Mouse (Mus musculus) neural tube, embryonic 15.5 days (tissue): ENCODE measurements around the gene Slc15a5. TPM values are rescaled to one million over a fixed set of nuclear protein-coding genes. Genes with fewer than 3 reads are reported as not detected.

Experiments used
- ATAC-seq: fragments of 200-750 bp; cut with Nextera tagmentation; 2 replicates; pipeline ENCODE4 v1.8.0; 2017; ENCODE audit warnings: mild to moderate bottlenecking, moderate TSS enrichment, moderate library complexity; ENCODE audit not compliant: low FRiP score
- H3K27ac ChIP-seq: fragments of 300-500 bp; sonication (generic); replicated peaks from 2 replicates; pipeline ENCODE4 v1.5.1; 2015; ENCODE audit warnings: mild to moderate bottlenecking, inconsistent platforms
- H3K27me3 ChIP-seq: fragments of 300-500 bp; sonication (generic); replicated peaks from 2 replicates; pipeline ENCODE4 v1.6.1; 2015; ENCODE audit warnings: inconsistent platforms
- H3K36me3 ChIP-seq: fragments of 300-500 bp; sonication (generic); 2 replicates; pipeline ENCODE4 v1.6.1; 2015; ENCODE audit warnings: inconsistent platforms
- H3K4me1 ChIP-seq: fragments of 300-500 bp; sonication (generic); 2 replicates; pipeline ENCODE4 v1.6.1; 2015; ENCODE audit warnings: inconsistent platforms
- H3K4me2 ChIP-seq: fragments of 300-500 bp; sonication (generic); 2 replicates; pipeline ENCODE4 v1.6.1; 2015; ENCODE audit warnings: inconsistent platforms, mild to moderate bottlenecking, moderate library complexity
- H3K4me3 ChIP-seq: fragments of 300-500 bp; sonication (generic); replicated peaks from 2 replicates; pipeline ENCODE4 v1.5.1; 2015; ENCODE audit warnings: mild to moderate bottlenecking, inconsistent platforms
- H3K9ac ChIP-seq: fragments of 300-500 bp; sonication (generic); replicated peaks from 2 replicates; pipeline ENCODE4 v1.6.1; 2015; ENCODE audit warnings: mild to moderate bottlenecking, inconsistent platforms
- H3K9me3 ChIP-seq: fragments of 300-500 bp; sonication (generic); replicated peaks from 2 replicates; pipeline ENCODE4 v1.6.1; 2016; ENCODE audit warnings: inconsistent platforms
- WGBS: fragments of 180-500 bp; shearing (Covaris S2); methylation state at CpG from one replicate; pipeline ENCODE4 v1.1.7; 2015; ENCODE audit warnings: mixed read lengths; 5-methylcytosine and 5-hydroxymethylcytosine counted together
- polyA plus RNA-seq: library from polyadenylated mRNA; unstranded; fragments of >200 nt; fragmentation: Nextera tagmentation; extraction: Ambion mirVana; gene quantifications from 2 replicates; pipeline ENCODE4 v1.2.1, GENCODE M21; 2015

Slc15a5 gene
- polyA plus RNA-seq, 1 experiment from 2014 or later = 0.15 TPM

DNA sequence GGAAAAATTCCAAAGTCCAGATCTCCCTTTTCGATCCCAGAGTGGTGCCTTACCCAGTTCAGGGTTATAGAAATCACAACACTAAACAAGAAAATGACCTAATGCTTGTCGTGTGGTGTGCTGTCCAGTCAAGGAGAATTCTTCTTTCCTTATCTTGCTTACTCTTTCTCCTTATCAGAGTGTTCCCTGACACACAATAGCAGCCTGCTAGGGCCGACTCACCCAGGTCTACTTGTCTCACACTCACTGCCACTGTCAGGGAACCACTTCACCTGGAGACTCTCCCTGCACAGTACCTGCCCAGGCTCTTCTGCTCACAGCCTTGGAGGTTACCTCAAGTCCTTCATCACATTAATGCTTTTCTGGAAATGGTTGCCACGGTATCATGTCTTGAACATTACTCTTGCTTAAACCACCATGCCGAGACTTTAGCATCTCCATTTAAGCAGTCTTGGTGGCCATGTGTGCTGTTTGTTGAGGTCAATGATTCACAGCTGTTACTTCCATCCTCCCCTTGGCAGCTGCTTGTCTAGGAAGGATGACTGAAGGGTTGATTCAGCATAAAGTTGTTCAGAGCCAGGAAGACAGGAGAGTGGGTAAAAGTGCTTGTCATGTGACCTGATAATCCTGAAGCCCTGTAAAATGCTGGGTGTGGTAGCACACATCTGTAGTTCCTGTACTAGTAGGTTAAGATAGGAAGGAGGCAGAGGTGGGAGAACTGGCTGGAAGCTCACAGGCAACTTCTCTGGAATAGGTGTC, 1.9 kb downstream of the Slc15a5 start:
- 87% methylated on average over 5 of the region's 5 CpGs for WGBS
- Histone ChIP-seq H3K4me3 (no peak overlapping the region), H3K27me3 (no peaks in the 10 kb centered on the region), H3K4me2 (no peak overlapping the region), H3K9ac (no peak overlapping the region), H3K4me1 (no peaks in the 10 kb centered on the region), H3K9me3 (no peaks in the 10 kb centered on the region), H3K36me3 (no peaks in the 10 kb centered on the region), H3K27ac (no peak overlapping the region)
- ATAC-seq = no peak

DNA sequence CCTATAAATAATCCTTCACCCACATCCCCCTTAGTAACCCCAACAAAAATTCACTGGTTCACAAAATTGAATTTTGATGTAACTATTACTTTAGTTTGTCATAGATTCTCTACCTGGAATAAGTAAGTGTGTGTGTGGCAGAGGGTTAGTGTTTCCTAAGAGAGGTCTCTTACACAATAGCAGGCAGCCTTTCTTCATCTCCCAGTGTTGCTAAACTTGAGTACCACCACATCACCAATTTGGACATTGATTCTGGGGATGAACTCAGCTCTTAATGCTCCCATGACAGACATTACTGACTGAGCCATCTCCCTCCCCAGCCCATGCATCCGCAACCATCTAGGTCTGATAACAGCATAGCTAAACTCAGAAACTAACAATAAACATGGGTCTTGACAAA, 4.0 kb downstream of the Slc15a5 start:
- H3K4me1 ChIP-seq = no peaks in the 10 kb centered on the region
- no peak overlapping the region for H3K27ac ChIP-seq
- 89% methylated on average over 1 of the region's 1 CpGs for WGBS
- no peak overlapping the region for H3K4me2 ChIP-seq
- H3K9me3 ChIP-seq = no peaks in the 10 kb centered on the region
- H3K9ac ChIP-seq = no peak overlapping the region
- no peaks in the 10 kb centered on the region for H3K27me3 ChIP-seq
- no peaks in the 10 kb centered on the region for H3K36me3 ChIP-seq
- no peak for ATAC-seq
- H3K4me3 ChIP-seq = no peak overlapping the region

DNA sequence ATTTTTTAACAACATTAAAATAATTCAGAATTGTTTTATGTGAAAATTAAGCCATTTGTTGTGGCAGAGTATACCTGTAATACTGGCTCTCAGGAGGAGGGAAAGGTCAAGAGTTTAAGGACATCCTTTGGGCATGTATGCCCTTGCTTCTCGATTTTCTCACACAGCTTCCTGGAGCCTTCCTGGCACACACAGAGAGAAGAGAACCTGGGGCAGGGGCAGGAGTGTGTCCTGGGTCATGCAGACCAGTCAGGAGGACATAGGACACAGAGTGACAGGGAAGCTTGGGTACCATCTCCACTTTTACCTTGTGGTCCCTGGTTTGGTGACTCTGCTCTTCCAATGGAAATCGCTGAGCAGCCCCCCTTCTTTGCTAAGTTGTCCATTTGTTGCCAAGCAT, 6.2 kb downstream of the Slc15a5 start:
- Histone ChIP-seq H3K9me3 (no peaks in the 10 kb centered on the region), H3K4me2 (no peak overlapping the region), H3K9ac (no peak overlapping the region), H3K36me3 (no peaks in the 10 kb centered on the region), H3K27me3 (no peaks in the 10 kb centered on the region), H3K4me3 (no peak overlapping the region), H3K27ac (no peak overlapping the region), H3K4me1 (no peaks in the 10 kb centered on the region)
- WGBS = 92% methylated on average over 2 of the region's 2 CpGs
- no peak for ATAC-seq

DNA sequence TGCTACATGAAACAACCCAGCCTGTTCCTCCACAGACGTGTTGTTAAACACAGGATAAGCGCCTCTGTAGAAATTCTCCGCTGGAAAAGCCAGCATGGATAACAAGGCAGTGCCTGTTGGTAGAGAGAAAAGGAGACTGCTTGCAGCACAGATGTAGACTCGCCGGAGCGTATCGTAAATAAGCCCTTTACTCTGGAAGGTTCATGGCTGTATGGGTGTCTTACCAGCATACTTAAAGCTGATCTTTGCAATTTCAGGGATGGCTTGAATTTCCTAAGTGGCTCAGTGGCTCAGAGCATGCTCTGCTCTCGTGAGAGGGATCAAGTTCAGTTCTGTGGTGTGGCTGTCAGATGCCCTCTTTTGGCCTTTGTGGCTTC, 6.8 kb downstream of the Slc15a5 start:
- WGBS = 76% methylated on average over 8 of the region's 8 CpGs

DNA sequence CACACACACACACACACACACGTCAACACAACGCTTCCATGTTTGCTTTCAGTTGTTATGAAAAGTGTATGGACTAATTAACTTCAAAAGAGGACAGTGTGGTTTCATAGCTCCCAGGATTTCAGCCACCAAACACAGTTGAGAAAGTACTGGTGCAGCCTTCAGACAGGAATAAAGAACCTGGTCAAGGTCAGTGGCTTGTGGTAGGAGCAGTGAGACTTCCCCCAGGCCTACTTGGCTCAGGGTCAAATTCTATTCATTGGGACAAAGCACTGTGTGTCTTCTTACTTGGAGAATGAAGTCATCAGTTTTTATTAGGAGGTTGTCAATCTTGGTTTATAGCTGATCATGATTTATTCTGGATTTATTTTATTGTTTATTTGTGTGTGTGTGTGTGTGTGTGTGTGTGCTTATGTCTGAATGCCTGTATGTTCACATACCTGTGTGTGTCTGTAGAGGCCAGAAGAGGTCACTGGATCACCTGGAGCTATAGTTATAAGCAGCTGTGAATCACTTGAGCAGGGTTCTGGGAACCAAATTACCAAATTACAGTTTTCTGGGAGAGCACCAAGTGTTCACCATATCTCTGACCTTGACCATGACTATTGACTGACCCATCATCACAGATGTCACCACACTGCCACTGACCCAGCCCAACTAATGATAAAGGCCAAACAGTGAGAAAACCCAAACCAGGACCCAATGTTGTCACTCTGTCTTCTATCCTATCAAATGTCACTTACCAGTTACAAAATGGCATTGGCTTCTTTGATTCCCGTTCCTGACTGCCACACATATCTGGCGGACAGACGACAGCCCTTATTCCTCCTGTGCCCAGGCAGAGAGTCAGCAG, 7.4 kb downstream of the Slc15a5 start:
- Histone ChIP-seq H3K36me3 (no peaks in the 10 kb centered on the region), H3K27me3 (no peaks in the 10 kb centered on the region), H3K4me1 (no peaks in the 10 kb centered on the region), H3K9me3 (no peaks in the 10 kb centered on the region), H3K27ac (no peak overlapping the region), H3K4me3 (no peak overlapping the region), H3K9ac (no peak overlapping the region), H3K4me2 (no peak overlapping the region)
- 93% methylated on average over 5 of the region's 5 CpGs for WGBS
- no peak for ATAC-seq

More for the DNA sequence above, 6.8 kb downstream of the Slc15a5 start:
- H3K27ac ChIP-seq = no peak overlapping the region
- ATAC-seq = no peak
- H3K27me3 ChIP-seq = no peaks in the 10 kb centered on the region
- no peak overlapping the region for H3K4me2 ChIP-seq
- no peak overlapping the region for H3K4me3 ChIP-seq
- H3K4me1 ChIP-seq = no peaks in the 10 kb centered on the region
- no peaks in the 10 kb centered on the region for H3K9me3 ChIP-seq
- no peak overlapping the region for H3K9ac ChIP-seq
- no peaks in the 10 kb centered on the region for H3K36me3 ChIP-seq

DNA sequence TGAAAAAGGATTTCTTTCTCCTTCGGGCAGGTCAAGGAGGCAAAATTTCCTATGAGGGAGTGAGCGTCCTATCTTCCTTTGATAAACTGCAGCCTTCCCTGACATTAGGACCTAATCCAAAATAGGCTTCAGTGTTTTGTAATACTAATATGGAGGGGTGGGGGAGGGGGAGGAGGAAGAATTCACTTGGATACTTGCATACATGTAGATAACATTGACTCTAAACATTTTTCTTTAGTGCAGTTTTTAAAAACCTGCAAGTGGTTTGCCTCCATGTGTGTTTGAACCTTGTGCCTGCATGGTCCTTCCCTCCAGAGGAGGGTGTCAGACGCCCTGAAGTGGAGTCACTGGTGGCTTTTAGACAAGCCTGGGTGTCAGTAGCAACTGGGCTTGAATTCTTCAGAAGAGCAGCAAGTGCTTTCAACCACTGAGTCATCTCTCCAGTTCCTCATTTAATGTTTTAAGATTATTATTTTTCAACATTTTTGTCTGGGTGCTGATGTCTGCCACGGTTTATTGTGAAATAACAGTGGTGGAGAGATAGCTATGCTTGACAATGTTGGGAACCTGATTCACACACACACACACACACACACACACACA, 8.1 kb downstream of the Slc15a5 start:
- H3K9me3 ChIP-seq = no peaks in the 10 kb centered on the region
- no peak overlapping the region for H3K27ac ChIP-seq
- H3K4me1 ChIP-seq = no peaks in the 10 kb centered on the region
- H3K36me3 ChIP-seq = no peaks in the 10 kb centered on the region
- WGBS = 75% methylated on average over 4 of the region's 4 CpGs
- no peak overlapping the region for H3K9ac ChIP-seq
- no peak overlapping the region for H3K4me2 ChIP-seq
- no peaks in the 10 kb centered on the region for H3K27me3 ChIP-seq
- H3K4me3 ChIP-seq = no peak overlapping the region
- no peak for ATAC-seq

DNA sequence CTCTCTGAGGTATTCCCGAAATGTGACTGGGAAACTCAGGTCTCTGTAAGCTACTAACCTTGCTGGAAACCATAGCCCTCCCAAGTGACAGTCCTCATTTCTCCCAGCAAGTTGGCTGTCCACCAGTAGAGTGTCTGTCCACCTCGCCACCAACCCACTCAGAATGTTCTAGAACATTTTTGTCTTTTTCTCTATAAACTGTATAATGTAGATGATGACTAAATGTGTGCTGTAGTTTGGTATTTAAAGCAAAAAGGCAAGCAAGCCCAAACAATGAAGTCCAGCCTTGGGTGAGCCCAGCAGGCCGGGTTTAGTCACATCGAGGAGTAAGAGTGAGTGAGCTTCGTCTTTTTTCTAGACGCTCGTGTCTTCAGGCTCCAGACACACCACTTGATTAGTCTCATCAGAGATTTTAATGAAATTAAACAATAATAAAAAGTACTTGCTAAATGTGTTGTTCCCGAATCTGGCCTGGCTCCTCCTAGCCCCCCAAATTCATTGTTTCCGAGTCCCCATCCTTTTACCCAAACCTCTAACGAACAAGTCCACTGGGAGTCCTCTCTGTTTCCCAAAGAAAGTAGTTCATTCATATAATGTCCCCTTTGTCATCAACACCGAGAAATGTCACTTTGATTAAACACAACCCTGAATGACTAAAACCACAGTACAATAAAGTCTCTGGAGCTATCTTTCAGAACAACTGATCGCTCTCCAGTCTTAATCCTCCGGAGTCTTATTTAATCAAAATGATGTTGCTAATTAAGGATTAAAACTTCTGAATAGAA, 8.8 kb downstream of the Slc15a5 start:
- H3K4me1 ChIP-seq = no peaks in the 10 kb centered on the region
- H3K36me3 ChIP-seq = no peaks in the 10 kb centered on the region
- no peaks in the 10 kb centered on the region for H3K9me3 ChIP-seq
- H3K27ac ChIP-seq = no peak overlapping the region
- WGBS = 71% methylated on average over 13 of the region's 13 CpGs
- no peaks in the 10 kb centered on the region for H3K27me3 ChIP-seq
- no peak overlapping the region for H3K9ac ChIP-seq
- no peak for ATAC-seq
- H3K4me3 ChIP-seq = no peak overlapping the region
- no peak overlapping the region for H3K4me2 ChIP-seq

DNA sequence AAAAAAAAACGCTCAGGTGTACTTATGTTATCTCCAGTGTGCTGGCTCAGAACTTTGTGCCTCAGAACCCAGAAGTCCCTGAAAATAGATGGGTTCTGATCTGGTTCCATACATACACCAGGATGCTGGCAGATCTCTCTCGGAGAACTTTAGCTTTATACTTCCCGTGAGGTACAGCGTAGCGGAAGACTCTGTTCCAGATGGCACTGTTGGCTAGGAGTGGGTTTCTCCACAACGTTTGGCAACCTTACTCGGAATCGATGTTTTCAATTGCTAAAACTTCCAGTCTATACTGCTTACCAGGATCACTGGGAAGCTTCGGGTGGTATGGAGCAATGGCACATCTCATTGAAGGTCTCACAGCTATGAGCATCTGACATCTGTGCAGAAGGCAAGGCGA, 9.8 kb downstream of the Slc15a5 start:
- Histone ChIP-seq H3K4me3 (no peak overlapping the region), H3K4me2 (no peak overlapping the region), H3K36me3 (no peaks in the 10 kb centered on the region), H3K9ac (no peak overlapping the region), H3K27me3 (no peaks in the 10 kb centered on the region), H3K4me1 (no peaks in the 10 kb centered on the region), H3K9me3 (no peaks in the 10 kb centered on the region), H3K27ac (no peak overlapping the region)
- 92% methylated on average over 10 of the region's 10 CpGs for WGBS
- no peak for ATAC-seq

DNA sequence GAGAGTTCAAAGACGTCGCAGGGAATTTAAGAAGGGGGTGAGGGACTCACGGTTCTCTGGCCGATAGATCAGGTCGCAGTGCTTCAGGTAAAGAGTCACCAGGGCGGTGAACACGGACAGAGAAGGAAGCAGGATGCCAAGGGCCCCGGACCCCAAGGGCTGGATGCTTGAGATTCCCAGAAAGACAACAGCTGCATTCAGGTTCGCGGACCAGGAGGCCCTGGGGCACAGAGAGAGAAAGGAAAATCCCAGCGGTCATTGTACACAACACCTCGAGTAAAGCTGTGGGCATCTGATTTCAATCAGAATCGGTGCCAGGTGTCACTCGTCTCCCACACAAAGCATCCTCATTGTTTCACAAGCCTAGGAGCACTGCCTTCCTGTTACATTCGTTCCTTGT, 24.1 kb downstream of the Slc15a5 start:
- Histone ChIP-seq H3K9ac (no peak overlapping the region), H3K9me3 (no peaks in the 10 kb centered on the region), H3K36me3 (no peaks in the 10 kb centered on the region), H3K4me3 (no peak overlapping the region), H3K4me1 (no peaks in the 10 kb centered on the region), H3K4me2 (no peak overlapping the region), H3K27me3 (no peaks in the 10 kb centered on the region), H3K27ac (no peak overlapping the region)
- no peak for ATAC-seq
- 52% methylated on average over 15 of the region's 15 CpGs for whole genome bisulfite sequencing

DNA sequence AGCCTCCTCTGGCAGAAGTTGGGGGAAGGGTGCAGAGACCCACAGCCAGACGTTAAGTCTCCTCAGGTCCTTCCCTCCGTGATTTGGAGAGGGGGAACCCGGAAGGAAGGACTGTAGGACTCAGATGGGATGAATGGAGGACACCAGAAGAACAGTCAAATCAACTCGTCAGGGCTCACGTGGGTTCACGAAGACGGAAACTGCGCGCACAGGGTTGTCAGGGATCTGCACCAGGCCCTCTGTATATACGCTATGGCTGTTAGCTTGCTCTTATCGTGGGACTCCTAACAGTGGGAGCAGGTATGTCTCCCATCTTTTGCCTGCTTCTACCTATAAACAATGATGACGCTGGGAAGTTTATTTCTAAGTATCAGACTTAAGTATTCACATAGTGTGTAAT, 24.8 kb downstream of the Slc15a5 start:
- no peaks in the 10 kb centered on the region for H3K4me1 ChIP-seq
- H3K9ac ChIP-seq = no peak overlapping the region
- no peak overlapping the region for H3K27ac ChIP-seq
- H3K36me3 ChIP-seq = no peaks in the 10 kb centered on the region
- WGBS = 89% methylated on average over 12 of the region's 12 CpGs
- no peak overlapping the region for H3K4me3 ChIP-seq
- H3K9me3 ChIP-seq = no peaks in the 10 kb centered on the region
- no peak for ATAC-seq
- H3K4me2 ChIP-seq = no peak overlapping the region
- no peaks in the 10 kb centered on the region for H3K27me3 ChIP-seq

DNA sequence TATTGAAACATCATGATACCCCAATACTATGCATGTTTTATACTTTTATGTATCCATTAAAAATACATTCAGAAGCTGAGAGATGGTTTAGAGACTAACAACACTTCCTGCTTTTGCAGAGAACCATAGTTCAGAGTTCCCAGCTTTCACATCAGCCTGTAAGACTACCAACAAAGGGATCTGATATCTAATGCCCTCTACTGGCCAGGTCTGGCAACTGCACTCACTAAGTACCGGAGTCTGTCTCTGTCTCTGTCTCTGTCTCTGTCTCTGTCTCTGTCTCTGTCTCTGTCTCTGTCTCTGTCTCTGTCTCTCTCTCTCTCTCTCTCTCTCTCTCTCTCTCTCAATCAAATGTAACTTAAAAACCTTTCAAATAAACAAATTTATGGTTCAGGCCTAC, 25.6 kb downstream of the Slc15a5 start:
- H3K4me1 ChIP-seq = no peaks in the 10 kb centered on the region
- H3K4me3 ChIP-seq = no peak overlapping the region
- no peaks in the 10 kb centered on the region for H3K9me3 ChIP-seq
- H3K36me3 ChIP-seq = no peaks in the 10 kb centered on the region
- 64% methylated on average over 1 of the region's 1 CpGs for WGBS
- no peak overlapping the region for H3K27ac ChIP-seq
- no peaks in the 10 kb centered on the region for H3K27me3 ChIP-seq
- H3K4me2 ChIP-seq = no peak overlapping the region
- no peak for ATAC-seq
- H3K9ac ChIP-seq = no peak overlapping the region
